Mouse (Mus musculus): ENCODE data around the gene Palm3. TPM values are rescaled to one million over a fixed set of nuclear protein-coding genes. Genes with fewer than 3 reads are reported as not detected.

Gene Palm3
- polyA plus RNA-seq, 1 experiment from 2014 or later, result 0.30 TPM

GRCm38 (mm10) chr8:84072321-84072720 lies 51.0 kb downstream of the Palm3 start:
- Histone ChIP-seq H3K9ac (ENCODE audit: low read depth, low read length) (no peak overlapping the region), H3K27ac (ENCODE audit: low read depth, low read length) (no peak overlapping the region), H3K4me2 (replicated peaks; ENCODE audit: low read depth) (no peak overlapping the region), H3K4me1 (replicated peaks; ENCODE audit: control insufficient read depth, insufficient read depth, low read length) (no peaks in the 10 kb centered on the region; the same call in none of the 2 replicates), H3K36me3 (ENCODE audit: control insufficient read depth, insufficient read depth) (peaks cover 16% of the 10 kb centered on the region; the same call in 1 of the 2 replicates), H3K4me3 (ENCODE audit: low read depth, low read length) (no peak overlapping the region), H3K27me3 (replicated peaks; ENCODE audit: control insufficient read depth, insufficient read depth, low read length) (no peaks in the 10 kb centered on the region), H3K9me3 (ENCODE audit: control insufficient read depth) (no peaks in the 10 kb centered on the region)
- 86% methylated on average over 10 of the region's 10 CpGs for WGBS
- TF ChIP-seq CTCF (IDR thresholded peaks at IDR 0.05; ENCODE audit: low read depth), result no peak
- ATAC-seq, result no peak

GRCm38 (mm10) chr8:84073230-84073976 lies 52.1 kb downstream of the Palm3 start:
- no peak for TF ChIP-seq CTCF (IDR thresholded peaks at IDR 0.05; ENCODE audit: low read depth)
- 55% methylated on average over 10 of the region's 10 CpGs for whole genome bisulfite sequencing
- Histone ChIP-seq H3K4me1 (replicated peaks; ENCODE audit: control insufficient read depth, insufficient read depth, low read length) (no peaks in the 10 kb centered on the region; the same call in none of the 2 replicates), H3K4me2 (replicated peaks; ENCODE audit: low read depth) (no peak overlapping the region), H3K9me3 (ENCODE audit: control insufficient read depth) (no peaks in the 10 kb centered on the region), H3K9ac (ENCODE audit: low read depth, low read length) (no peak overlapping the region), H3K36me3 (ENCODE audit: control insufficient read depth, insufficient read depth) (peaks cover 16% of the 10 kb centered on the region; the same call in 1 of the 2 replicates), H3K27ac (ENCODE audit: low read depth, low read length) (no peak overlapping the region), H3K27me3 (replicated peaks; ENCODE audit: control insufficient read depth, insufficient read depth, low read length) (no peaks in the 10 kb centered on the region), H3K4me3 (ENCODE audit: low read depth, low read length) (no peak overlapping the region)
- no peak for ATAC-seq

GRCm38 (mm10) chr8:84076412-84076811 lies 55.1 kb downstream of the Palm3 start:
- Histone ChIP-seq H3K4me3 (ENCODE audit: low read depth, low read length) (no peak overlapping the region), H3K4me1 (replicated peaks; ENCODE audit: control insufficient read depth, insufficient read depth, low read length) (no peaks in the 10 kb centered on the region), H3K4me2 (replicated peaks; ENCODE audit: low read depth) (no peak overlapping the region), H3K27me3 (replicated peaks; ENCODE audit: control insufficient read depth, insufficient read depth, low read length) (no peaks in the 10 kb centered on the region), H3K9ac (ENCODE audit: low read depth, low read length) (no peak overlapping the region), H3K27ac (ENCODE audit: low read depth, low read length) (no peak overlapping the region), H3K36me3 (ENCODE audit: control insufficient read depth, insufficient read depth) (peaks cover 35% of the 10 kb centered on the region), H3K9me3 (ENCODE audit: control insufficient read depth) (no peaks in the 10 kb centered on the region)
- WGBS, result 94% methylated on average over 1 of the region's 1 CpGs
- TF ChIP-seq CTCF (IDR thresholded peaks at IDR 0.05; ENCODE audit: low read depth), result no peak
- no peak for ATAC-seq

GRCm38 (mm10) chr8:84076849-84077248 lies 55.6 kb downstream of the Palm3 start:
- H3K4me1 ChIP-seq (replicated peaks; ENCODE audit: control insufficient read depth, insufficient read depth, low read length), result no peaks in the 10 kb centered on the region
- no peak for ATAC-seq
- no peak for TF ChIP-seq CTCF (IDR thresholded peaks at IDR 0.05; ENCODE audit: low read depth)
- H3K9me3 ChIP-seq (ENCODE audit: control insufficient read depth), result no peaks in the 10 kb centered on the region
- no peak overlapping the region for H3K9ac ChIP-seq (ENCODE audit: low read depth, low read length)
- no peak overlapping the region for H3K27ac ChIP-seq (ENCODE audit: low read depth, low read length)
- H3K4me2 ChIP-seq (replicated peaks; ENCODE audit: low read depth), result no peak overlapping the region
- H3K36me3 ChIP-seq (ENCODE audit: control insufficient read depth, insufficient read depth), result peaks cover 39% of the 10 kb centered on the region
- H3K4me3 ChIP-seq (ENCODE audit: low read depth, low read length), result no peak overlapping the region
- no peaks in the 10 kb centered on the region for H3K27me3 ChIP-seq (replicated peaks; ENCODE audit: control insufficient read depth, insufficient read depth, low read length)
- 89% methylated on average over 3 of the region's 3 CpGs for WGBS

GRCm38 (mm10) chr8:84079206-84079605 lies 57.9 kb downstream of the Palm3 start:
- no peak overlapping the region for H3K27ac ChIP-seq (ENCODE audit: low read depth, low read length)
- no peak overlapping the region for H3K9ac ChIP-seq (ENCODE audit: low read depth, low read length)
- H3K9me3 ChIP-seq (ENCODE audit: control insufficient read depth), result no peaks in the 10 kb centered on the region
- no peak overlapping the region for H3K4me2 ChIP-seq (replicated peaks; ENCODE audit: low read depth)
- H3K27me3 ChIP-seq (replicated peaks; ENCODE audit: control insufficient read depth, insufficient read depth, low read length), result no peaks in the 10 kb centered on the region
- ATAC-seq, result no peak
- no peak for TF ChIP-seq CTCF (IDR thresholded peaks at IDR 0.05; ENCODE audit: low read depth)
- H3K4me1 ChIP-seq (replicated peaks; ENCODE audit: control insufficient read depth, insufficient read depth, low read length), result no peaks in the 10 kb centered on the region
- no peak overlapping the region for H3K4me3 ChIP-seq (ENCODE audit: low read depth, low read length)
- peaks cover 58% of the 10 kb centered on the region for H3K36me3 ChIP-seq (ENCODE audit: control insufficient read depth, insufficient read depth)
- 66% methylated on average over 5 of the region's 5 CpGs for WGBS

MicroRNAs within 50 kb of the gene (microRNA counts, 519-probe panel; counts per million panel counts)
- not detected for microRNA mmu-miR-1199

Small RNAs within 50 kb of the gene (microRNA-seq; reads per million reads assigned to microRNA genes)
- gene Mir1199 (1.1 reads per million), gene Mir8111 (2.7 reads per million, percentile 2 among the genes with 10 or more reads in this experiment)

Other genes with a start within 250 kb of the Palm3 start
- gene Adgrl1, start 121.4 kb upstream of the Palm3 start, polyA plus RNA-seq (2015; fragmentation: Nextera tagmentation; extraction: Ambion mirVana), result 4.4 and 5.6 TPM in 2 replicates
- 0.09 and 0.12 TPM in 2 replicates for gene Gm10644, start 66.3 kb upstream of the Palm3 start, polyA plus RNA-seq (2015; fragmentation: Nextera tagmentation; extraction: Ambion mirVana)
- gene Asf1b, start 66.0 kb upstream of the Palm3 start, polyA plus RNA-seq (2015; fragmentation: Nextera tagmentation; extraction: Ambion mirVana), result 13.8 and 16.0 TPM in 2 replicates
- gene Prkaca, start 48.5 kb upstream of the Palm3 start, polyA plus RNA-seq (2015; fragmentation: Nextera tagmentation; extraction: Ambion mirVana), result 70.7 and 72.5 TPM in 2 replicates
- 3.5 and 4.5 TPM in 2 replicates for gene Samd1, start 23.8 kb upstream of the Palm3 start, polyA plus RNA-seq (2015; fragmentation: Nextera tagmentation; extraction: Ambion mirVana)
- 0.68 and 0.86 TPM in 2 replicates for gene 1700067K01Rik, start 20.0 kb upstream of the Palm3 start, polyA plus RNA-seq (2015; fragmentation: Nextera tagmentation; extraction: Ambion mirVana)
- gene 2210011C24Rik, start 9.3 kb upstream of the Palm3 start, polyA plus RNA-seq (2015; fragmentation: Nextera tagmentation; extraction: Ambion mirVana), result 4.5 and 4.7 TPM in 2 replicates
- 0.29 and 0.31 TPM in 2 replicates for gene Il27ra, start 21.1 kb downstream of the Palm3 start, polyA plus RNA-seq (2015; fragmentation: Nextera tagmentation; extraction: Ambion mirVana)
- gene Rln3, start 23.5 kb downstream of the Palm3 start, polyA plus RNA-seq (2015; fragmentation: Nextera tagmentation; extraction: Ambion mirVana), result 0.42 TPM in 1 of 2 replicates, not detected in the other
- 1.0 and 1.1 TPM in 2 replicates for gene Gm10643, start 43.7 kb downstream of the Palm3 start, polyA plus RNA-seq (2015; fragmentation: Nextera tagmentation; extraction: Ambion mirVana)
- gene Rfx1, start 45.4 kb downstream of the Palm3 start, polyA plus RNA-seq (2015; fragmentation: Nextera tagmentation; extraction: Ambion mirVana), result 3.1 and 3.3 TPM in 2 replicates
- gene Dcaf15, start 83.3 kb downstream of the Palm3 start, polyA plus RNA-seq (2015; fragmentation: Nextera tagmentation; extraction: Ambion mirVana), result 8.6 and 10.4 TPM in 2 replicates
- 0.29 and 0.46 TPM in 2 replicates for gene Podnl1, start 104.5 kb downstream of the Palm3 start, polyA plus RNA-seq (2015; fragmentation: Nextera tagmentation; extraction: Ambion mirVana)
- 16.2 and 16.9 TPM in 2 replicates for gene Cc2d1a, start 126.5 kb downstream of the Palm3 start, polyA plus RNA-seq (2015; fragmentation: Nextera tagmentation; extraction: Ambion mirVana)
- 0.17 and 0.18 TPM in 2 replicates for gene 4930432K21Rik, start 126.6 kb downstream of the Palm3 start, polyA plus RNA-seq (2015; fragmentation: Nextera tagmentation; extraction: Ambion mirVana)
- 1.6 and 1.8 TPM in 2 replicates for gene Nanos3, start 163.7 kb downstream of the Palm3 start, polyA plus RNA-seq (2015; fragmentation: Nextera tagmentation; extraction: Ambion mirVana)
- 3.7 and 3.8 TPM in 2 replicates for gene Zswim4, start 215.6 kb downstream of the Palm3 start, polyA plus RNA-seq (2015; fragmentation: Nextera tagmentation; extraction: Ambion mirVana)
- 308 and 309 TPM in 2 replicates for gene D8Ertd738e, start 228.2 kb downstream of the Palm3 start, polyA plus RNA-seq (2015; fragmentation: Nextera tagmentation; extraction: Ambion mirVana)
- gene Mri1, start 235.9 kb downstream of the Palm3 start, polyA plus RNA-seq (2015; fragmentation: Nextera tagmentation; extraction: Ambion mirVana), result 54.9 and 60.3 TPM in 2 replicates
- 12.8 and 12.9 TPM in 2 replicates for gene Ccdc130, start 248.9 kb downstream of the Palm3 start, polyA plus RNA-seq (2015; fragmentation: Nextera tagmentation; extraction: Ambion mirVana)